Mouse (Mus musculus) ES-Bruce4 (cell line): ENCODE measurements at regions not wholly inside any gene's neighbourhood (a gene's known extent, or its start where the extent isn't known, plus 50 kb on each side); places are given as distances from the start of the nearest gene placed in this dataset.
A peak's percentile ranks its signal among the peaks of the same experiment; 100 is the strongest.

Experiments
- CTCF ChIP-seq: IDR thresholded peaks from one replicate; pipeline ENCODE4 v1.8.1; 2011; ENCODE audit warnings: low read depth, low read length
- POLR2A ChIP-seq: IDR thresholded peaks from one replicate; pipeline ENCODE4 v1.8.1; 2011; ENCODE audit warnings: low read length; ENCODE audit not compliant: insufficient read depth

DNA sequence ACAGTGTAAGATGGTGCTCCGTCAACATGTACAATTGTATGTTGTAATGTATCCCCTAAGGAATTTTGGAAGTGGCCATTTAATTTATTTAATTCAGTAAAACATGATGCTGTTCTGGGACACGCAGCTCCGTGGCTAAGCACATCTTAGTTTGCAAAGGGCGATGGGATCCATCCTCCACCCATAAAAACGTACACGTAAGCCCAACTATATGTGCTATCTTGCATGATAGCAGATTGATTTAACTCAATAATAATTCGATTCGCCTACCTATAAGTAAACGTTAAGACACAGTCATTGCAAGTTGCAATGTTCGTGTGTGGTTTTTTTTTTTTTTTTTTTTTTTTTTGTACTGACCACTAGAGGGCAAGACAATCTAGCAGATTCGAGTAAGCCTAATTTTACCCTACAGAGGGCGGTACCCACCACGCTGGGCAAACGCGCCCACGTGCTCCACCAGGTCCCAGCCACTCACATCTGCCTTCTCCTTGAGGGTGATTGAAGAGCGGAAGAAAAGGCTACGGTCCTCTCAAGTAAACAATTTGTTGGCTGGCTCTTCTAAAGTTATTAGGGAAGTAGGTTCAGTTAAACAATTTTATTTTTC, 240.8 kb upstream of the Lrig3 start:
- TF ChIP-seq POLR2A, result no peak
- peak; percentile 45 for TF ChIP-seq CTCF
